Mouse (Mus musculus) cortical plate, adult 2 months (tissue): Measurements from ENCODE around the gene Brinp2. TPM values are rescaled to one million over a fixed set of nuclear protein-coding genes. Genes with fewer than 3 reads are reported as not detected.

Experiments
- H3K27ac ChIP-seq: fragments of 200-500 bp; 2 replicates; pipeline ENCODE4 v1.5.1; 2012; ENCODE audit warnings: low read length, control low read depth, inconsistent platforms; ENCODE audit not compliant: insufficient read depth
- H3K4me1 ChIP-seq: fragments of 200-500 bp; 2 replicates; pipeline ENCODE4 v1.6.1; 2011; ENCODE audit warnings: low read length; ENCODE audit not compliant: control insufficient read depth, insufficient read depth
- H3K4me3 ChIP-seq: fragments of 200-500 bp; 2 replicates; pipeline ENCODE4 v1.5.1; 2011; ENCODE audit warnings: mild to moderate bottlenecking, low read length, control low read depth; ENCODE audit not compliant: insufficient read depth
- CTCF ChIP-seq: fragments of 200-500 bp; IDR thresholded peaks from 2 replicates; pipeline ENCODE4 v1.5.1; 2011; ENCODE audit warnings: mild to moderate bottlenecking, control low read depth, low read length; ENCODE audit not compliant: insufficient read depth; ENCODE audit errors: extremely low read depth
- POLR2A ChIP-seq: fragments of 200-500 bp; IDR thresholded peaks from 2 replicates; pipeline ENCODE4 v1.6.1; 2011; ENCODE audit warnings: mild to moderate bottlenecking, low read length, control low read depth; ENCODE audit not compliant: insufficient read depth; ENCODE audit errors: extremely low read depth
- polyA plus RNA-seq: library from polyadenylated mRNA; depleted of rRNA; stranded (reverse); fragments of >200 nt; gene quantifications from 2 replicates; pipeline ENCODE4 v1.2.3, GENCODE M21; 2012; rRNA removed

The Brinp2 gene
- polyA plus RNA-seq, 1 experiment, result 62.2 TPM

- TF ChIP-seq POLR2A (no peak), CTCF (no peak)
- Histone ChIP-seq H3K27ac (no peak overlapping the region), H3K4me3 (no peak overlapping the region), H3K4me1 (no peaks in the 10 kb centered on the region)
Measured at GRCm38 (mm10) chr1:158213736-158214135, 142.4 kb downstream of the Brinp2 start.

GRCm38 (mm10) chr1:158207620-158208019 lies 148.5 kb downstream of the Brinp2 start:
- TF ChIP-seq CTCF (no peak), POLR2A (no peak)
- no peaks in the 10 kb centered on the region for H3K4me1 ChIP-seq
- H3K4me3 ChIP-seq, result no peak overlapping the region
- no peak overlapping the region for H3K27ac ChIP-seq

GRCm38 (mm10) chr1:158202932-158203331 lies 153.2 kb downstream of the Brinp2 start:
- Histone ChIP-seq H3K27ac (no peak overlapping the region), H3K4me1 (no peaks in the 10 kb centered on the region), H3K4me3 (no peak overlapping the region)
- TF ChIP-seq POLR2A (no peak), CTCF (no peak)

Other genes starting within 250 kb of the Brinp2 start
- gene Astn1, start 5.9 kb upstream of the Brinp2 start, polyA plus RNA-seq, result 66.0 and 68.8 TPM in 2 replicates